Mouse (Mus musculus): ENCODE data around the gene Ak5.

Ak5 gene

DNA sequence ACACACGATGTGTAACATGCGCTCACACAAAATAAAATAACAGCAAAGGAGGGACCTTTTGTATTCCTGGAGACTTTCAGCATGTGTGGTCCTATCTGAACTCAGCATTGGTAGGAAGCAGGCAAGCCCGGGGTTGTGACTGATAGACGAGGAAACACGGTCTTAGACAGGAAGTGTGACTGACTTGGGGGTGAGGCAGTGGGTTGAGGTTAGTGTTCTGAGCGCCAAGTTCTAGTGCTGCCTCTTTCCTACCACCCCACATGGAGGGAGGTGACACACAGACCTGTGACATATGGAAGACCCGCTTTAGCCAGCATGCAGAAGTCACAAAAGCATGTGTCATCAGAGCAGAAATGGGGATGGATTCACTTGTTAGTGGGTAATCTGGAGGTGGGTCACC lies 158.9 kb downstream of the Ak5 start:
- DNase-seq: no peak

DNA sequence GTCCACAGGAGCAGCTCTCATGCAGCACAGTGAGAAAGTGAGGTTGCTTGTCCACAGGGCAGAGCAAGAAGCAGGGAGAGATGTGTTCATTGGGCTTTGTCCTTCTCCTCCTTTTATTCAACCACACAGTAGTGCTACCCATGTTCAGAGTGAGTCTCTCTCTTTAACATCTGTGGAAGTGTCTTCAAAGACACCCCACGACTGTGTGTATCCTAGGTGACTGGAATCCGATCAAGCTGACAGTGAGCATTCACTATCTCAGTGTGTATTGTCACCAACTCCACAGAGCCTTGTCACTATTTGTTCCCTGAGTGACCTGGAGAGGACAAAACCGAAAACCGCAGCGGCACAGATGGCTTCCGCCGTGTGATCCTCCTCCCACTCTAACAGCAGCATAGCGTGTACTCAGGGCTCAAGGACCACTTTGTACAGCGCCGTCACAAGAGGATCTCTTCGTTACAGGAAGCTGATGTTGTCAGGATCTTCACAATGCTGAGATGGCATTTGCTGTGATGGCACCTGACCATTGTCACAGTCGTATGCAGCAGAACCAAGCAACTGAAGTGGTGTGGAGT lies 159.7 kb downstream of the Ak5 start:
- no peak for DNase-seq

DNA sequence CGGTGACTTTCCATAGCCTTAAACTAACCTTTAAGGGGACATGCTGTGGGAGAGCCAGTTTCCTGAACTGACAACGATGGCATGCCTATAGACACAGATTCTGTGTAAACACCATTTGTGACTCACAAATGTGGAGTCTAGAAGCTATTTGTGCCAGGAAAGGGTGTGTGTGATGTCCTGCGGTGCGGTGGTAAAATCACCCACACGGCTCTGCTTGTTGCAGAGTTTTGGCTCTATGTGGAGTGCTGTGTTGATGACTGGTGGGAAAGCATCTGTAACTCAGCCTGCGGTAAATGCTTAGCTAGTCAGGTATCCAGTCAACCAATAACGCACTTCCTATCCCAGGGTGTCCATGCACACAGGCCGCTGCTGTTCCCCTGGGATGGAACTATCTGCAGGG lies 160.3 kb downstream of the Ak5 start:
- DNase-seq: no peak

DNA sequence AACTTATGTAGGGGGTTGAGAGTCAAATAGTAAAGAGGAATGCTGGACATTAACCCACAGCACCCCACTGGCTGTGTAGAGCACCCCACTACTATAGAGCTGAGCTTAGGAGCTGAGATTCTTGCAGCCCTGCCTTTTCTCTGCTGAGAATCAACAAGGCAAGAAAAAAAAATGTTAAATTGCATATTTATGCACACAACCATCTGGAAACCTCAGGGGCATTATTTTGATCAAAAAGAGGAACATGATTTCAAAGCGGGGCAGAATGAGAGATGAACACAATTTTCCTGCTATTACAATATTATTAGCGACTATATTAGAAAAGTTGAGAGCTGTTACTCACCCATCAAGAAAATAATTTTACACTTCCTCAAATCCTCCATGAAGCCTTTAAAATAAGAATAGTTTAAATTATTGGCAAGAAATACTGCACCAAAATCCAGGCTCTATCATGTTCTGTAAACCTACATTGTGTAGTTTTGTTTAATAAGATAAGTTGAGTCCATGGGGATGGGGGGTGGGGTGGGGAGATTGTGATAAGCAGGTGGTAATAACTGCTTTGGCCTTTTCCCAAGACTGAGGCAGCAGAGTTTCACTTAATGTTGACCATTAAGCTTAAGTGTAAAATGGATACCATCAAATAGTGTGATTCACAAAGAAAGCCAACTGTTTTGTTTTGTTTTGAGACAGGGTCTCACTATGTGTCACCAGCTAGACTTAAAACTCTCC lies 169.0 kb downstream of the Ak5 start:
- DNase-seq: no peak

DNA sequence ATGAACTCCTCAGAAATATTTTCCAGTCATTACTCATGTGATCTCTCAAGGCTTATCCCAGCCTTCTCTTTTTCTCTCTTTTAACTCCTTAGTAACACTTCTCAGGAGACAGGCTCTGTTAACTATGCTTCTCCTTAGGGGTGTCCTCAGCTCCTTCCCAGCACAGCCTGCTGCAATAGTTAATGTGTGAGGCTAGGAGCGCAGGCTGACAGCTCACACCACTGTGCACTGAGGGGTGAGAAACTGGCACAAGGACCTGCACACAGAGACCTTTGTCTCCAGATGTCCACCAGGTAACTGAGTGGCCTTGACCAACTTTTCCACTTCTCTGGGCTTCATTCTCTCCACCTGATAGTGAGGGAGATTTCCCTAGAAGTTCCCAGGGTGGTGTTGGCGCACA lies 170.3 kb downstream of the Ak5 start:
- DNase-seq: no peak

DNA sequence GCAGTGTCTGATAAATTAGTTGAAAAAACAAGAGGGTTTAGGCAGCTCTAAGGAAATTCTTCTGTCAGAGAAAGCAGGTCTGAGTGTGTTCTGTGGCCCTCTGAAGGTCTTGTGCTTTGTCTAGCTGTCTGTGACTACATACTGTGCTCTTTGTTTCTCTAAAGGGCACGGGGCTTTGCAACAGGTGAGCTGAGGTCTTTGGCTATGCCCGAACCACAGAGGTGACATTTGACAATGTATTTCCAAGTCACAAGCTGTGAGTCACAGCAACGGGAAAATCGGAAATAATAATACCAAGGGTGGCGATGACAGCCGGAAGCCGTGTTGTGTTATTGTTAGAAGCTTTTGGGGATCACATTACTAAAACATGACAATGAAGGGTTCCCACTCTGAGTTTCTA lies 171.1 kb downstream of the Ak5 start:
- no peak for DNase-seq

DNA sequence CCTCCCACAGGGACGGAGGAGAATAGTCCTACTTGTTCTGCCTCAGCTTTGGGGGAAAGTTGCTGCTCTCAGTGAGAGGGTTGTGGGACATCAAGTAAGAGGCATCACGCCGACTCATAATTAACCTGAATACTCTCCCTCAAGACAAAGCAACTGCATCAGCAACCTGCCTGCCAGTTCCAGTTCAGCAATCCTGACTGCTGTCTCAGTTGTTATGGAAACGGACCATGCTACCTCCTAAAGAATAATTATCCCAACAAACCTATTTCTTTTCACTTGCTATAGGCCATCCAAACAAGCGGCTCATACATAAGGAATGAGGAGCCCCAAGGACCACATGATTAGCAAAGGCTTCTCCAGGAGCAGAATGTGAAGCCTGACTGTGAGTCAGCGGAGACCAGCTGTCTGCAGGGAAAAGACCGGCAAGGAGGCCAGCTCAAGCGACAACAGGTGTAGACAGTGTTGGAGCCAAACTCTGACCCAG lies 172.7 kb downstream of the Ak5 start:
- DNase-seq: no peak

DNA sequence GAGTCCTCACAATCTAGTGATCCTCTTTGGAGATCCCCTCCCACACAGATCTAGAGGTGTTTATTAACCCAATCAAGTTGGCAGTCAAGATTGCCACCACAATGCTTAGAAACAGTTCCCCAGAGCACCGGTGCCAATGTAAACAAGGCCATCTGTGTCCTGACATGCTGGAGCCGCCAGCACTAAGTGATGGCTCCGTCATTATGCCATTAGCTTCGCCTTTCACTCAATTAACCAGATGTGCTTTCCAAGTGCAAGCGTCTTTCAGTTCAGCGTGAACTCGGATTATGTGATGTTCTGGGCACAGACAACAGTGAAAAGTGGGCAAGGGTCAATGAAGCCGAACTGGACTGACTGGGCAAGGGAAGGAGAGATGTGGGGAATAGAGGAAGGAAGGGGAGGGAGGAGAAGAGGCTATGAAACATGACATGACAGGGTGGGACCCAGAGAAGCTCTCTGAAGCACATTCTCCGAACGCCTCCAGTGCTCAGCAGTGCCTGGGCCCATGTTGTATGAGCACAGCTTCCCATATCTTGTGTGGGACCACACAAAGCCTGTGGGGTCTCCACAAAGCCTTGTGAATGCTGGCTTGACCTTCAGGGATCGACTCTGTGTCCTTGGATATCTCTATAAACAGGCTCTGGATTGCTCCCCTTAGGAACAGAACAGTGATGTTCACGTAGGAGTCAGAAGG lies 173.3 kb downstream of the Ak5 start:
- no peak for DNase-seq

DNA sequence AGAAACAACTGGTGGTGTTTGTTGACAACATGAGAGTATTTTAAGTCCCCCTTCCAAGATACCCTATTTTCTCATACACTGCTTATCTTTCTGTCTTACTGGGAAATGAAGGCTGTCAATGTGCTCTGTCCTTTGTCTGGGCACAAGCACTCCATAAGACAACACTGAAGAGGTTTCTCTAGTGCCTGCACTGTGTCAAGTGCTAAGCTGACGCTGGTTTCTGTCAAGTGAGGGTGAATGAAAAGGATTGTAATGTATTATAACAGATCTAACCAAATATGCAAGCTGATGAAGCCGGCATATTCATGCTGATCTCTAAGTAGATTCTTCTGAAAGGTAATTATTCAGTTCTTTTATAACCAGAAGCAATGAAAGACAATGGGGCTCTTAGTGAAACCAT lies 174.3 kb downstream of the Ak5 start:
- no peak for DNase-seq

DNA sequence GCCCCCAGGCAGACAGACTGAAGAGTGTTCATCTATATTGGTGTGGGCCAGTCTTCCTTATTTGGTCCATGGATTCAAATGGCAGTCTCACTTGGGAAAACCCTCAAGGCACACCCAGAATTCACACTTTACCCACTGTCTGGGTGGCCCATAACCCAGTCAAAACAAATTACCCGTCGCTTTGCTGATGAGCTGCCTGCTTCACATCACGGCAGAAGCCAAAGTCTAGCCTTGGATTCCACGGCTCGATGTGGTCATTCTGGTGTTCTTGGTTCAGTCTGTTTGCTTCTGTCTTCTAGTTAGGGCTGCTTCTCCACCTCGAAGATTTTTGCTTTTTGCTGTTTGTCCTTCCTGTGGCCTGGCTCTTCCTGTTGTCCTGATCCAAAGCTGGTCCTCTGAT lies 175.9 kb downstream of the Ak5 start:
- DNase-seq: no peak

DNA sequence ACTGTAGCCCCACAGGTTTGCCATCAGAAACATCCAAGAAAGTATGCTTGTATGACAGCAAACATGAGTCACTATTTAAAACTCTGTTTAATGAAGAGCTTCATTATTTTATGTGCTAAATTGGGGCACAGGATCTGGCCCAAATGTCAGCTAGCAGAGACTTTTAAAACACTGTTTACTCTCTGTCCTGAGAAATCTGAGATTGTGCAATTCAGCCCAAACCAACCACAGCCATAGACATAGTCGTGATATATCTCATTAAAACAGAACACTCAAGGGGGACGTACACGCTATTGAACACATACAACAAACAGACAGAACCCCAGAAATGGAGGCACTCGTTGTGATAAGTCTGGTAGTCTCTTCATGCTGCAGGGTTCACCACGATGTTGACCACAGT lies 177.7 kb downstream of the Ak5 start:
- no peak for DNase-seq

DNA sequence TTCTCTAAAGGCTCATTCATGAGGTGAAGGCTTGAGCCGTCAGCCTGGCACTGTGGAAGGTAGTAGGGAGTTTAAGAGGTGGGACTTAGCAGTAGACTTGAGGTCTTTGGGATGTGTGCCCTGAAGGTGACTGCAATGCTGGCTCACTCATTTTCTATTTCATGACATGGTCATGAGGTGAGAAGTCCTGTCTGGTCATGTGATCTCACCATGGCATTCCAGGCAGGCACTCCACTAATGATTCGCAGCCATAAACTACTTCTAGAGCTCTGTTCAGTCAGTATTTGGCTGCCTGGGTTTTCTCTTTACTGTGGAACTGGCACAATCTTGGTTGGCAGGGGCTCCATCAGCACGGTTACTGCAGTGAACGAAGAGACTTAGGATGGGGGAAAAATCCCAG lies 179.2 kb downstream of the Ak5 start:
- DNase-seq: no peak

DNA sequence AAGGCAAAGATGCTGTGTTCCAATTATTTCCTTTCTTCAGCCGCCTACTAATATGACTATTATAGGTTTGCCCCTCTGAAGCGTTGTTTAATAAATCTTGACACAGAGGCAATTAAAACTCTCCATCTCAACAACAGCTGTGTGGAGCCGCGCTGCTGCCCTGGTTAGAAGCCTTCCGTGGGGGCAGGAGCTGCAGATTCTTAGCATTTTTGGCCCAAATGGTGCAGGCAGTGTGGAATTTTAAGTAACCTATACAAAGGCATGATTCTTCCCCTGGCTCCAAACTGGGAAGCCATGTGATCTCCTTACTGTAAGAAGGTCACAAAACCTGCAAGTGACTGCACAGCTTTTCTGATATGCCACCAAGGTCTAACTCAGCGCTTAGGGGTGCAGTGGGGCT lies 184.0 kb downstream of the Ak5 start:
- no peak for DNase-seq

DNA sequence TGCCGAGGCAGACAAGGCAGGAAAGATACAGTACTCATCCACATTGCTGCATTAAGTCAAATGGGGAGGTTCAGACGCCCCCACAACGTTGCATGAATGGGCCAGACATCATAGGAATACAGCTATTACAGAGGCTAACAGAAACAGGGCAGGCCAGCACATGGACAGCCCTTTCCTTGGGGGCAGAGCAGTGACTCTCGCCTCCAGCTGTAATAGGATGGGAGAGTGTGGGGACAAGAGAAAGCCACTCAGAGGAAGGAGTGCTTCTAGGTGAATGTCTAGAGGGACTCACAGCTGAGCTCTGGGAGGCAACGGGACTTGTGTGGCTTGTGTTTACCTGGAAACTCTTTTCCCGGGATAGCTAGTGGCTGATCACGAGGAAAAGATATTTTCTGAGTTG lies 184.4 kb downstream of the Ak5 start:
- no peak for DNase-seq

DNA sequence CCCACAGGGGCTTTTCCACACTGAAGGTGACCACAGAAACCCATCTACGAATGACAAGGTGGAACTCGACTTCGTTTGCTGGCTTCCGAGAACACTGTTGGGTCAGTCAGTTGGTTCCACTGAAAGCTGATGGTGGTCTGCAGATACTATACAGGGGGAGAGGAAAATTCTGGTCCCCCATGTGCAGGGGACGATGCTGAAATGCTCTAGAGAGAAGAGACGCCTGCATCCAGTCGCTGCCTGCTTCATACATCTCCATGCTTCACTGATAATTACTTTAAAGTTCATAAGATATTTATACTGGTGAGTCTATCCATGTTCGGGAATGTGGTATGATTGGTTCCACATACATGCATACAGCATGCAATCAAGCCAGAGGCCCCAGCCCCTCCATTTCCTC lies 186.0 kb downstream of the Ak5 start:
- DNase-seq: no peak

DNA sequence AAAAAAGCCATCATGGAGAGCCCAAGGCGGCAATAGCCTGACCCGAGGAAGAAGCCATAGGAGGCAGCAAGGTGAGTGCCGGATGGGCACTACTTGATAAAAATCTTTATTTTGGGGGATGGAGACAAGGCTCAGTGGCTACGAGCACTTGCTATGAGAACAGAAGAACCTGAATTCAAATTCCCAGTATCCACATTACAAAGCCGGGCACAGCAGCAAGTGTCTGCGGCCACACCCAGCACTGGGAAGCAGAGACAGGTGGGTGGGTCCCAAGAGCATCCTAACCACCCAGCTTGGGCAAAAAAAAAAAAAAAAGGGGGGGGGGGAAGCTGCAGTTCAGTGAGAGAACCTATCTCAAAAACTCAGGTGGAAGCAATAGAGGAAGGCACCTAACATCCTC lies 187.8 kb downstream of the Ak5 start:
- no peak for DNase-seq

DNA sequence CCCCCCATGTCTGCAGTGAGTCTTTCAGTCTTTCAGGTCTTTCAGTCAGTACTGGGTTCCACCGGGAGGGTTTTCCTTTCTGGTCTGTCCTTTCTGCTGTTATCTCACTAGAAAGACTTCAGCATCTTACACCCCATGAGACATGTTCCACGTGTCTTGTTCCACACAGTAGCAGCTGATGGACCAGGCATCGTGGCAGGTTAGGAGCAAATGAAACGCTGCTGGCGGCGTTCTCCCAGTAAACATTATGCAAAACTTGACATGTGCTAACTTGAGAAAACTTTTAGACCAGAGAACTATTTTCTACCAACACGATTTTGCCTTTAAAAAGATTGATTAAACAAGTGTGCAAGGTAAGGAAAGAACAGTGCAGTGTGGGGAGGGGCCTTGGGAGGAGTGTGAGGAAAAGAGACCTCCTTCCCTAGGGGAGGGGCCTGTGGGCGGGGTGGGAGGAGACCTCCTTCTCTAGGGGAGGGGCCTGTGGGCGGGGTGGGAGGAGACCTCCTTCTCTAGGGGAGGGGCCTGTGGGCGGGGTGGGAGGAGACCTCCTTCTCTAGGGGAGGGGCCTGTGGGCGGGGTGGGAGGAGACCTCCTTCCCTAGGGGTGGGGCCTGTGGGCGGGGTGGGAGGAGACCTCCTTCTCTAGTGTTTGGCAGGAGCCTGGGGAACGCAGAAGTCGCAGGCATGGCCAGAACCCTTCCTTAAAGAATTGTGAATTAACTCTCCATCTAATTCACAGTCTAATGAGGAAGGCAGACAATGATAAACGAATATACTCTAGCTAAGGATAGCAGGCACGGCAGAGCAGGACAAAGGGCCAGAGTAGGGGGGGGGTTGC lies 189.3 kb downstream of the Ak5 start:
- no peak for DNase-seq

DNA sequence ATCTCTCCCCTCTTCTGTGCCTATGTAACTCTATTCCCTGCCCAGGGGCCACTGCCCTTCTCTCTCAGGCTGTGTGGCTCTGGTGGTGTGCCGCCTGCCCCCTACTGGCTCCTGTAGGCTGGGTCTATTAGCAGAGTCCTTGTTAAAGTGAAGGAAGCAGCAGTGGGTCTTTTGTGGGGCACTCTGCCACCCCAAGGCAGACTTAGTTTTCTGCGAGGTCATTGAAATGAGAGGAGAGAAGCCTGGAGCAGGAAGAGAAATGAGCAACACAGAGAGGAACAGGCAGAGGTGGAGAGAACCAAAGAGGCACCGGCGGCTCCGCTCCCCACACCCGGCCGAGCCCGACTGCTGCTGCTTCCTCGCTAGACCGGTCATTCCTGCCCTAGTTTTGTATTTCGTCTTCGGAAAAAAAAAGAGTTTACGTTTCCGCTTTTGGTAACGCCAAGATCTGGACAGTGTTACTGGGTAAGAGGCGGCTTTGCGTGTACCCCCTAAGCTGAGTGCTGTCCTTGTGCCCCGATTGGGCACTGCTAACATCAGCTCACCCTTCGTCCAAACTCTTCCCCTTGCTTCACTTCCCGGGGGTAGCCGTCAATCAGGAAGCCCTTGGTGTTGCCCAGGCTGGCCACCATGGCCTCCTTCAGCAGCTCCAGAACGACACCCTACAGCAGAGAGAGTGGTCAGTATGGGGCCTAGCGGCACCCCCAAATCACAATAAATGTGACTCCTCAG lies 190.2 kb downstream of the Ak5 start:
- DNase-seq: peak; percentile 31

DNA sequence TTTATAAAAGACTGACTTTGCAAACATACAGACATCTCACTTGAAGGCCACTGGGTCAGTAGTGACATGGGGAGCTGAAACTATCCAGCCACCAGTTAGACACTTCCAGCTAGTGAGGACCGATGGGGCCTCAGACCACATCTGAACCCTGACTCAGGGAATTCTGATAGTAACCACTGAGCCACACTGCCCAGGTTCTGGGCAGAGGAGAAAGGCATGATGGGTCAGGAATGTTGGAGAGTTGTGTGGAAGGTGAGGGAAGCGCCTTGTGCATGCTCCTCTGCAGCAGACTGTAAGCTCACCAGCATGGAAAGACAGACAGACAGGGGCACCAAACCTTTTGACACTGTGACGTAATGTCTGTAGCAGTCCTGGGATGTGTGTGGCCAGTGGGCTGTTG lies 192.3 kb downstream of the Ak5 start:
- no peak for DNase-seq

DNA sequence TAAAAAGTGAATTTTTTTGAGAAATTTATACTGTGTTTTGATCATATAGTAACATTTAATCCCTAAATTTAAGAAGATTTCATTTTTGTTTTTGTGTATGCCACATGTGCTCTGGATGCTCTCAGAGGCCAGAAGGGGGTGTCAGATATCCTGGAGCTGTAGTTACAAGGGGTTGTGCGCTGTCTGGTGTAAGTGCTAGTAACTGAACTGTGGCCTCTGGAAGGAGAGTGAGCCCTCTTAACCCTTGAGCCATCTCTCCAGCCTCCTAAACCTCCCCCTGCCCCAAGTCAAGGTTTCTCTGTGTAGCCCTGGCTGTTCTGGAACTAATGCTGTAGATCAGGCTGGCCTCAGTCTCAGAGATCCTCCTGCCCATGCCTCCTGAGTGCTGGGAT lies 192.9 kb downstream of the Ak5 start:
- DNase-seq: no peak

DNA sequence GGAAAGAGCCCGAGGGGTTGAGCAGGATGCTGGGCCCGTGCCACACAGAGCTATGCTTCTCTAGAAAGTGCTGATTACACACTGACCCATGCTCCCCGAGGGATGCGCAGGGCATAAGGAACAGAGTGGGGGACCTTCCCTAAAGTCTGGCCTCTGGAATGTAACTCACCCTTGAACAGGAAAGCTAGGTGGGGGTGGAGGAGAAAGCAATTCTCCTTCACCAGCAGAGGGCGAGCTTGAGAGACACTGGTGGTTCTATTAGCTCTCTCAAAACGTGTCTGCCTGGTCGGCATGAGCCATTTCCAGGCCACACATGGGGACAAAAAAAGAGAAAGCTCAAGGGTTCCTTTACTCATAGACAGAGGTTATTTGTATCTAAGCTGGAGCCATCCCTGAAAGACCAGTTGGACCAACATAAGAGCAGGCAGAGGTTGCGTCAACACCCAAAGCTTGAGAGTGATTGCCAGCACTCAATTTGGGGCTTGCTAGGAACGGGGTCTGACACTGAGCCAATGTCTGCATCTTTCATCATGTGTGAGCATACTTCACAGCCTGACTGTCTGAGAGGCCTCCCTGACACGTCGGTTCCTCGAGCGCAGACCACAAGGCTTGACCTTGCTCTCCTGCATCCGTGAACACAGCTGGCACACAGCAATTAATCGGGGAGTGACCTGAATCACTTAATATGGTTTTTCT lies 193.4 kb downstream of the Ak5 start:
- peak; percentile 26 for DNase-seq

DNA sequence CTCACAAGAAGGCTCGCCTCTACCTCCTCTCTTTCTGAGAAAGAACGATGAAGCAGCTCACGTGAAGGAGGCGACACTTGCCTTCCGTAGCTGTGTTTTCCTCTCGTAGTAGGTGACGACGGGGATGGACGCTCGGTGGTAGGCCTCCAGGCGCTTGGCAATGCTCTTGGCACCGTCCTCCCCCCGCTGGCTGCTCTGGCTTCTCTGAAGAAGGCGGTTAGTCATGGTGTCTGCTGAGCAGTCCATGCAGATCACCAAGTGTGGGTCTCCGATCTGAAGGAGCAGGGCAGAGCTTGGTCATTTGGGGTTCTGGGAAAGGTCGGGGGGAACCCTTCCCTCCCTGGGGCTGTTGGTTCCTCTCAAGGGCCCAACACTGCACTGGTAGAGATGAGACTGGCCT lies 195.5 kb downstream of the Ak5 start:
- DNase-seq: no peak

Measured in cerebellum, adult 9-10 months (tissue).